Mouse (Mus musculus) urinary bladder, adult 2 months (tissue): ENCODE data around the gene Atm. TPM values are rescaled to one million over a fixed set of nuclear protein-coding genes. Genes with fewer than 3 reads are reported as not detected.

Experiments
- DNase-seq: peaks from one replicate; pipeline ENCODE4 v3.0.0; 2022; ENCODE audit warnings: low spot score
- polyA plus RNA-seq: library from polyadenylated mRNA; depleted of rRNA; stranded (reverse); fragments of >200 nt; gene quantifications from 2 replicates; pipeline ENCODE4 v1.2.3, GENCODE M21; 2012; rRNA removed

Gene Atm
- polyA plus RNA-seq: 8.6 and 12.0 TPM in 2 replicates

DNA sequence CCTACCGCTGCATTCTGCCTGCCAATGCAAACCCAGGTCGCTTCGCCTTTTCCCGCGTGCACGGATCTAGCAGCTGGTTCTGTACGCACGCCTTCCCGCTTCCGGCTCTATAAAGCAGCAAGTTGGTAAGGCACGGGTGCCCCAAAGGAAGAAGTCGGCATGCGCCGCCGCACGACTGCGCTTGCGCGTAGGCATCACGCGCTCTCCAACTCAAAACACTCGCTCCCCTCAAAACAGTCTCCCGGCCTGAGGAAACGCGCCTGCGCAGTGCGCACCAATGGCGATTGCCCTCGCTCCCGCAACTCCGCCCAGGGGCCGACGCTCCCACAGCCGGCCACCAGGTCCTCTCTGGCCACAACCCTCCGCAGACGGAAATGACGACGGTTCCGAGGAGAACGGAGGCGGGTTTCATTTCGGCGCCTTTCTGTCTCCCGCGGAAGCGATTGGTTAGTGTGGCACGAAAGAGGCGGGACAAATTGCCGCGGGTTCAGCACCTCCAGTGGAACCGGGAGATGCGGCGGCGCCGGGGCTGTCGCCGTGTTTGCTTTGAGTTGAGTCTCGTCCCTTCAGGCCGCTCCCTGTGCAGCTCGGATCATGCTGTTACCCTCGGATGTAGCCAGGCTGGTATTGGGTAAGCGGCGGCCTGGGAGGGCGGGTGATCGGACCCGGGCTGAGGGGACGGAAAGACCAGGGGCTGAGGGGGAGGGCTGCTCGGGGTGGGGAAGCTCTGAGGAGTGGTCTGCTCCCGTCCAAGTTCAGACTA lies at the start of gene Atm, which contains the start of gene Npat:
Atm (minus strand) TSS at position 183 of the 763 bp plus-strand sequence.
Npat (plus strand) TSS at position 490 of the 763 bp plus-strand sequence.
- DNase-seq: peak; percentile 97

GRCm38 (mm10) chr9:53581870-53582269 lies 45.3 kb upstream of the Atm start:
- no peak for DNase-seq

- DNase-seq: no peak
Measured at GRCm38 (mm10) chr9:53575721-53576120, 39.2 kb upstream of the Atm start.

GRCm38 (mm10) chr9:53572516-53573307 lies 36.2 kb upstream of the Atm start:
- no peak for DNase-seq

DNA sequence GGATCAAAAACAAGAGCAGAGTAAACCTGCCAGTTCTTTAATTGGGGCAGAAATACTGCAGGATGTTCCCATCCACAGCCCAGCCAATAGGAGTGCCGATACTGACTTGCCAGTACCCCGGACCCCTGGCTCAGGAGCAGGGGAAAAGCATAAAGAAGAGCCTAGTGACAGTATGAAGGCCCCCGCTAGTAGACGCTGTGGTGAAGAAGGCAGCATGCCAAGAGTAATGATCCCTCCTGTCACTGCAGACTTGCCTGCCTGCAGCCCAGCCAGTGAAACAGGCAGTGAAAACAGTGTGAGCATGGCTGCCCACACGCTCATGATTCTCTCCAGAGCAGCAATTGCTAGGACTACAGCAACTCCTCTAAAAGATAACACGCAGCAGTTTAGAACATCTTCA lies 34.1 kb upstream of the Atm start:
- DNase-seq: no peak

DNA sequence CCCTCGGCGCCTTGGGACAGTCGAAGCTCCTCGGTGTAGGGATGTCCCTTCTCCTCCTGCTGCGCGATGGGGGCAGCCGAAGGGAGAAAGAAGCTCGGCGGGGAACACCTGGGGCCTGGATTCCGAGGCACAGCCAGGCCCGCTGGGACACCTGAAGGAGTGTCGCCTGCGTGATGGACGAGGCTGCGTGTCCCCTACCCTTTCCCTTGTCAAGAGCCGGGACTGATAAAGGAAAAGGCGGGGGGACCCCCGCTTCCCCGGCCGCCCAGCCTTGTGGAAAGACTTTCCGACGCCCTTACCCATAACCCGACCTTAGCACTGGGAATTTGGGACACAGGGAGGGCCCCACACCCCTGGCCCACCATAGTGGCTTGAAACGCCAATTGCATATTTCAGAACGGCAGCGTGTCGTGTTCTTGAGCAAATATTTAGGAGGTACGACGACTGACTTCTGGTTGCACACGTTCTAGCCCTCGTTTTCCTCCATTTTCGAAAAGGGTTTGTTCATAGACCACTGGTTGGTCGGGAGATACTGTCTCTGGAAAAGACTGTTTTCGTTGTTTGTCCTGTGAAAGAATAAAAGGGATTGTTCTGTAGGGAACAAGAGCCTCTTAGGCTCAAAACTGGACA lies 911 bp upstream of the Atm start:
- no peak for DNase-seq

GRCm38 (mm10) chr9:53535416-53536320 lies 872 bp downstream of the Atm start:
- DNase-seq: no peak

DNA sequence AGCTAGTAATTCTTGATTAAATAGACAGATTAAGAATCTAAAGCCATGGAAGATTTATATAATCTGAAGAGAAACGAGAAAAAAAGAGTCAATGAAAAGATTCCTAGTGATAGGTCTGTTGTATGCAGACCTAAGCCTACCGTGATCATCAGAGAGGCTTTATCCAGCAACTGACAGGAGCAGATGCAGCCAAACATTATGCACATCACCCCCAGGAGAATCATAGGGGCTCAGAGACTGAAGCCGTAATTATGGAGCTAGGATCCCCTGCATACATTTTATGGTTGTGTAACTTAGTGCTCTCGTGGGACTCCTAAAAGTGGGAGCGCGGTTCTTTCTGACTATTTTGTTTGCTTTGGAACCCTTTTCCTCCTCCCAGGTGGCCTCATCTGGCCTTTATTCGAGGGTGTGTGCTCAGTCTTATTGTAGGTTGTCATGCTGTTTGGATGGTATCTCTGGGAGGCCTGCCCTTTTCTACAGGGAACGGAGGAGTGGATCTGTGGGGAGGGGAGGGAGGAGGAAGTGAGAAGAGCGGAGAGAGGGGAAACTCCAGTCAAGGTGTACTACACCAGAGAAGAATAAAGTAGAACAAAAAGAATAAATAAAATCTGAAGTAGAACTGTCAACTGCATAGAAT lies 19.0 kb downstream of the Atm start:
- no peak for DNase-seq

GRCm38 (mm10) chr9:53514091-53514490 lies 22.4 kb downstream of the Atm start:
- DNase-seq: no peak

DNA sequence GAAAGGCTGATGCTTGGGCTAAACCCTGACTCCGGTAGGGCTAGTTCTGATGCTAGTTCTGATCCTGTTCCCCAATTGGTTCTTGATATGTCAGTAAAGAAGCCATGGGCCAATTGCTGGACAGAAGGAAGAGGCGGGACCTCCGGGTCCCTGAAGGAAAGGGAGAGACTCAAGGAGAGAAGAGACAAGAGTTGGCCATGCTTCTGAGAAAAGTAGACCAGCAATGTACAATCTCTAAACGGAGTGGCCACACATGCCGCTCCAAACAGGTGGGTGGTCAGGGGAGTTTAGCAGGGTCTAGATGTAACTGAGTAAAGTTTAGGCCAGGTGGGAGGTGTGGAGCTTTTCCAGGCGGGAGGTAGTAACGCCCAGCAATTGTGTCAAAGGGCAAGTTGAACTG lies 28.5 kb downstream of the Atm start:
- no peak for DNase-seq

DNA sequence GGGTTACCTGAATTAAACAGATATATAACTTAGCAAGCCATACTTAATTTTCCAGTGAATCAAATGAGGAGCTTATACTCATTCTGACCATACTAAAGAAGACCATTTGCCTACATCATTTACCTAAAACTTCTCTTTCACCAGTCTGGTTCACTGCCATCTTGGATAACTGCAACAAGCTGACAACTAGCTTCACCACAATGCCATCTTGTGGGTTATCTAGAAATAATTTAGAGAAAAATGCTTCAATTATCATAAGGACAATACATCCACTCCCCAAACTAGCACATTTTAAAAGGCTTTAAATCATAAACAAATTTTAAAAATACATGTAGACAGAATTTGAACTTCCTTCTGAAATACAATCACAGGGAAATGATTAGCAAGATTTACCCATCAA lies 50.7 kb downstream of the Atm start:
- no peak for DNase-seq

DNA sequence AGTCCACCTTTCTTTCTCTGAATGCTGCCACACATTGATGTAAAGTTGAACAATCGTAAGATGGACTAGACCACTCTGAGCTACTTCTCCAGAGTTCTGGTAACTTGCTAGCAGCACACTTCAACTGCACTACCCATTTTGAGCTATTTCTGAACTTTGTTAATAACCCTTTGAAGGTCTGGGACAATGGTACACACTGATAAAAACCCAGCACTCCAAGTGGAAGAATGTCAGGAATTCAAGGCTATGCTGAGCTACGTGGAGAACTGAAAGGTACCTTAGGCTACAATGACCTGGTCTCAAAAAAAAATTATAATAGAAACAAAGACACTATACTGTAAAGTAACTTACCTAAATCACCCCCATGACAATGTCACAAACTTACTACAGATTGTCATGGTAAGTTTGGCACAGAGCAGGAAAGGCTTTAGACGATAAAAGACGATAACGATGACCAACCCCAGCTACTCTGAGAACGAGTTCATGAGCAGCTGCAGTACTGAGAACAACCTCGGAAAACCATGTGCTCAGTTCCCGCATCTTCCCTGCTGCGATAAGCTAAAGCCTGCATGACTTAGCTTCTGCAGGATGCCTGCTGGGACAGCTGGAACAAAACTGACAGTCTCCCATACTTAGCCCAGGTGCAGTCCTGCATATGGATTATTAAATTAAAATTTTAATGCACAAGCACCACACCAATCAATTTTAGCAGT lies 63.6 kb downstream of the Atm start:
- no peak for DNase-seq

- DNase-seq: no peak
Measured at GRCm38 (mm10) chr9:53452038-53452437, 84.5 kb downstream of the Atm start.

GRCm38 (mm10) chr9:53450609-53451008 lies 85.9 kb downstream of the Atm start:
- no peak for DNase-seq

GRCm38 (mm10) chr9:53435830-53436570 lies 100.5 kb downstream of the Atm start:
- no peak for DNase-seq

DNA sequence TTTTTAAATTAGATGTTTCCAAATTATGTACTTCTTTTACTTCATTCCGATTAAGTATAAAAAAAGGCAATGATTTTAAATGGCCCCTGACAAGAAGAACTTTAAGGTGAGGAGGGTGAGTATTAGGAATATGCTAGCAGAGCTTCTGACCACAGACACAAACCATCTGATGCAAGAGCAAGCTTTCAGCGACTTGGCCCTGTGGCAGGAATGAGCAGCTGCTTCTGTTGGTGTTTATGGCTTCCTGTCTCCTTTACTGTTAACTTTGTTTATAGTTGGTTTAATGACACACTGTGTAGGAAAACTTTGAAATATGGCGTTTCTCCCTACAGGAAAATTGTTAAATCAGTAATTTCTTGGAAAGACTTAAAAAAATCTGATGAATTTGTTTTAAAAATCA lies 108.9 kb downstream of the Atm start:
- no peak for DNase-seq

DNA sequence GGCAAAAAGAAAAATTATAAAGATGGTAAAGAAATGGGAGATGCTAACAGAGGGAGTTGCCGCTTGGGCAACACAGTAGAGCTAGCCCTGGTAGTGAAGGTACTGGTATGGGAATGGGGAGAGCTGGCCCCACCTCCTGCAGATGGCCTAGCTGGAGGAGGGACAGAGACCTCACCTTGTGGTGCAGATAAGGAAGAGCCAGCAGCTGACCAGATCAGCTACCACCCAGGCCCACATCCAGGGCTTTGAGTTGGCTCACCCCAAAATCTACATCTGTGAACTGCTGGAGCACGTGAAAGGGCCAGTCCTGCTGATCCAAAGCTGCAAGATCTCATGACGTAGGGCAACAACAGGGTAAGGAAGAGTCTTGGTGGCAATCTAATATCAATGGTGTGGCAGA lies 109.8 kb downstream of the Atm start:
- DNase-seq: no peak

DNA sequence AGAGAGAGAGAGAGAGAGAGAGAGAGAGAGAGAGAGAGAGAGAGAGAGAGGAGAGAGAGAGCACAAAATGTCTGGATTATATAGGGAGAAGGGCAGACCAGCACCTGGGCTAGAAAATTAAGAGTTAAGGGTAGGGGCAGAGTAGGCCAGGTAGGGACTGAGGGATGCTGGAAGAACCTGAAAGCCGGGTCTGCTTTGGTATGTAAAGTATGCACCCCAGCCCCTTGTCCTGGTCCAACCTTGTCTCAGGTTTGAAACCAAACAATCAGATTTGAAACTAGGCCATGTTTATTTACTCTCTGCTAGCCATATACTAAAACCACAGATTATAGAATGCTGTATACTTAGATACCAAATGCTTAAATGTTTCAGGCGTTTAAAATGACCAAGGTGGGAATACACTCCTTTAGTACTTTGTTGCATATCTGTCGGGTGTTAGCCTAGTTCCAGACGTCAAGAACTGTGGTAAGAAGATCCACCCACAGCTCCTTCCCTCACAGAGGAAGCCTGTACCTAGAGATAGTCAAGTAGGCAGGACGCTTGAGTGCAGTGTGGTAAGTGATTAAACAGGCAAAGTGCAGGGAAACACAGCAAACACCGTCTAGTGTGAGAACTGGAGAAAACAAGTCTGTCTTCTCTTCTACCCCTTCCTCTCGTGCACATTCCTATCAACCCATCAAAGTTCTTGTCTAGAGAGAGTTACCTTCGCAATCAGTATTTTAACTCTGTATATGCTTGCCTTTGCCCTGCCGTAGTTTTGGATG lies 114.2 kb downstream of the Atm start:
- DNase-seq: no peak

GRCm38 (mm10) chr9:53409427-53409826 lies 127.1 kb downstream of the Atm start:
- DNase-seq: no peak
